Mouse (Mus musculus): ENCODE measurements at regions not wholly inside any gene's neighbourhood (a gene's known extent, or its start where the extent isn't known, plus 50 kb on each side); places are given as distances from the start of the nearest gene placed in this dataset.

GRCm38 (mm10) chr3:151366302-151366701 is 71.4 kb upstream of the Adgrl4 start:
- DNase-seq: no peak

DNA sequence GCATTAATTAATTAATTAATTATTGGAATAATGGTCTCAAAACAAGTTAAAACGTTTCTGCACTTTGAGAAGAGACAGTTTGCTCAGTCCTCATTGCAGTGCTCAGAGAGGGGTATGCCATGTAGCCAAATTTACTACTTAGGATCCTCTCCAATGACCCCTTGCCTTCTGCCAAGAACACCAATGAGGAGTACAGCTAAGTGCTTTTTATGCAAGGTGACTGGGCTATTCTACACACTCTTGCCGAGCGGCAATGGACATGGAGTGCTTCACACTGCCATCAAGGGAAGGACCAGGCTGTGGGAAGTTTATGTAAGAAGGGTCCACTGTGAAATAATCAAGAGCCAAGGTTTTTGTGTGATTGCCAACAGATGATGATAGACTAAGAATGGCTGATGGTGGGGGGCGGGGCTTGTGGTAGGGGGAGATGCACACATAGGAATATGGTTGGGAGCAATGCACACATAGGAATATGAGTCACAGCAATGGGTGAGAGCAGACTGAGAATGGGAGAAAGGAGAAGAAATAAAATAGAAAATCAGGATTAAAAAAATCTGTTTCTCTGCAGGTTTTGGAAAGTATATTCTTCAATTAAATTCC is 70.9 kb upstream of the Adgrl4 start:
- no peak for DNase-seq

DNA sequence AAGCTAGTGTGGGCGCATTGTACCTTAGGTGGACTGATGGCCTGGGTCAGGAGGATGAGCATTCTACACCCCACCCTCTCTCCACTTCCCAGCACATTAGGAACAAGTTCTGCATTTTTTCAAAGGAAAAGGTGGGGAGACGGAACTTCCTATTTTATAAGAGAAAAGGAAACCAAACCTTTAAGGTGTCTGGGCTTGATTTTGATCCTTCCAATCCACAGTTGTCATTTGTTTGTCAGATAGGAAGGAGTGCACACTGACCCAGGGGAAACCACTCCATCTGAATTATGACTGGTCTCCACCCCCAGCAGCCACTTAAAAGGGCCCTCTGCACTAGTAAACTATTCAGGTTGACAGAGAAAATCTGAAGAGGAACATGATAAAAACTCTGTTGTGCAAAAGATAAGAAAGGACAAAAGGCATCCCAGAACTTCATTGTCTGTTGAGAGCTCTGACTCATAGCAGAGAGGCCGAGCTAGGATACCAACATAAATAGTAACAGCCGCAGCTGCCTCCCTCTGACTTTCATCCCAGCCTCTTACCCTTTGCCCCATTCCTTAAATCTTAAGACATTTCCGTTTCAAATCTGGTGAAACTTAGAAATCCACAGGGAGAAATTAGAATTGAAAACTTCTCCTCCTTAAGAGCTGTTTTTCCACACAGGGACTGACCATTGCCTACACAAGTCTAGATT is 54.2 kb upstream of the Adgrl4 start:
- DNase-seq: peak; percentile 30

- DNase-seq: no peak
Measured at GRCm38 (mm10) chr3:151384850-151385249, 52.8 kb upstream of the Adgrl4 start.

DNA sequence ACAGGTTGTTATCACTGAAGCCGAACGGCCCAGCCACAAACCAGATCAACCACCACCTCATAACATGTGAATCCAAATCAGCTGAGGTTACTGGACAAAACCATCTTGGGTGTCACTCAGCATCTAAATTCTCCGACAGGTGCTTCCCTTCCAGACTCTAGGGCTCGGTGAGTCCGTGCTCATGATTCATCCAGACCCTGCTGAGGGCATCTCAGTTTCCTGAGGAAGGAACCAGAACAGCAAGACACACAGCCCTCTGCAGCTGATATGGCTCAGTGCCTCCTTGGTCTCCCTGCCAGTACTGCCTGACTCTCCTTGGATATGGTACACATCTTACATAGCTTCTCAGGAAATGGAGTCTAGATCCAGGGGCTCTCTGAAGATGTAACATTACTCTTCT is 51.6 kb upstream of the Adgrl4 start:
- DNase-seq: peak; percentile 20

All from kidney, postnatal 10 days (tissue).